Mouse (Mus musculus): ENCODE measurements at regions not wholly inside any gene's neighbourhood (a gene's known extent, or its start where the extent isn't known, plus 50 kb on each side); places are given as distances from the start of the nearest gene placed in this dataset.

- H3K4me2 ChIP-seq, result peak overlapping the region; percentile 32; the same call in 1 of the 2 replicates
- ATAC-seq (ENCODE audit: low FRiP score), result peak; percentile 74; the same call in 1 of the 2 replicates
- 0 out of 2 replicates have a peak overlapping the region, but pooled peaks have one; percentile 27 for H3K27ac ChIP-seq
- H3K4me3 ChIP-seq, result no peak overlapping the region
- 37% methylated on average over 9 of the region's 9 CpGs for WGBS
- H3K36me3 ChIP-seq, result no peaks in the 10 kb centered on the region
- H3K9me3 ChIP-seq, result no peaks in the 10 kb centered on the region
- no peak overlapping the region; the same call in 1 of the 2 replicates for H3K9ac ChIP-seq
- H3K27me3 ChIP-seq, result no peaks in the 10 kb centered on the region
- peaks cover 16% of the 10 kb centered on the region for H3K4me1 ChIP-seq (replicated peaks)
These were observed 66.0 kb upstream of the Fat4 start for GRCm38 (mm10) chr3:38820787-38821186.

DNA sequence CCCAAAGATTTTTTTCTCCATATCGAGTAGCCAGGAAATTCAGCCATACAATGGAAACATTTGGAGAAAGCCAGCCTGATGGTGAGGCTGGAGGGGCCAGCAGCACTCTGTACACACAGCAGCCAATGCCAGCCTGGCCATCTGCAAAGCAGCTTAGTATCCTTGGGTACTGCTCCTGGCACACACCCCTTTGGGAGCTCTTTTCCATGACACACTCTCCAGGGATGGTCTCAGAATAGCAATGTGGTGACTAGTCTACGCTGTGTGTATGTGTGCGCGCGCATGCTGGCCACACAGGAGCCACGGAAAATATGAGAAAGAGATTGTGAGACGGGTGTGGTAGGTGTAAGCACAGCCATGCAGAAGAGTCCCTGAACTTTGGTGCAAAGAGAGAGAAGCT, 66.4 kb upstream of the Fat4 start:
- Histone ChIP-seq H3K27ac (peak overlapping the region; percentile 27), H3K4me3 (no peak overlapping the region), H3K9ac (0 out of 2 replicates have a peak overlapping the region, but pooled peaks have one; percentile 35), H3K27me3 (no peaks in the 10 kb centered on the region), H3K36me3 (no peaks in the 10 kb centered on the region), H3K4me1 (replicated peaks) (peaks cover 16% of the 10 kb centered on the region), H3K9me3 (no peaks in the 10 kb centered on the region), H3K4me2 (no peak overlapping the region)
- peak; percentile 74 for ATAC-seq (ENCODE audit: low FRiP score)
- WGBS, result 88% methylated on average over 7 of the region's 7 CpGs

DNA sequence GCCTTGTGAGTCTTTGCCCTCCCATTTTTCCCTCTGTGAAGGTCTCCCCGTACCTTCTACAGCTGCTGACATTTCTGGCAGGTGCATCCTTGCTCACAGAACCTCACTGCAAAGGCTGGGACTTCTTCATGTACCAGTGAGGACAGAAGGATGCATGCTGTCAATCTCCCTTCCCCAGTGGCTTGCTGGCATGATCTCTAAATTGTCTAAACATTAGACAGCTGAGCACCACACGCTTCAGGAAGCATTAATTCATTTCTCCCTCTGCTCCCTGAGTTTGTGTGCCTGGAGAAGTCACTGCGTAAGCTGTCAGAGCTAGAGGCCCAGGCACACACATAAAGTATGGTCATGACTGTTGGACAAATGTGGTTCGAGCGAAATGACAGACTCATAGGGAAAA, 69.1 kb upstream of the Fat4 start:
- Histone ChIP-seq H3K9me3 (no peaks in the 10 kb centered on the region), H3K4me2 (no peak overlapping the region), H3K27me3 (no peaks in the 10 kb centered on the region), H3K9ac (no peak overlapping the region), H3K4me1 (replicated peaks) (peaks cover 19% of the 10 kb centered on the region), H3K27ac (0 out of 2 replicates have a peak overlapping the region, but pooled peaks have one; percentile 23), H3K4me3 (no peak overlapping the region), H3K36me3 (no peaks in the 10 kb centered on the region)
- ATAC-seq (ENCODE audit: low FRiP score), result 0 out of 2 replicates have a peak, but pooled peaks have one; percentile 44
- WGBS, result 71% methylated on average over 5 of the region's 5 CpGs

GRCm38 (mm10) chr3:38812457-38812856, 74.3 kb upstream of the Fat4 start:
- Histone ChIP-seq H3K27me3 (no peaks in the 10 kb centered on the region), H3K9me3 (no peaks in the 10 kb centered on the region), H3K4me1 (replicated peaks) (peaks cover 7% of the 10 kb centered on the region), H3K27ac (no peak overlapping the region), H3K9ac (no peak overlapping the region), H3K36me3 (no peaks in the 10 kb centered on the region), H3K4me2 (no peak overlapping the region), H3K4me3 (no peak overlapping the region)
- WGBS, result 39% methylated on average over 4 of the region's 4 CpGs
- ATAC-seq (ENCODE audit: low FRiP score), result no peak; the same call in 1 of the 2 replicates

DNA sequence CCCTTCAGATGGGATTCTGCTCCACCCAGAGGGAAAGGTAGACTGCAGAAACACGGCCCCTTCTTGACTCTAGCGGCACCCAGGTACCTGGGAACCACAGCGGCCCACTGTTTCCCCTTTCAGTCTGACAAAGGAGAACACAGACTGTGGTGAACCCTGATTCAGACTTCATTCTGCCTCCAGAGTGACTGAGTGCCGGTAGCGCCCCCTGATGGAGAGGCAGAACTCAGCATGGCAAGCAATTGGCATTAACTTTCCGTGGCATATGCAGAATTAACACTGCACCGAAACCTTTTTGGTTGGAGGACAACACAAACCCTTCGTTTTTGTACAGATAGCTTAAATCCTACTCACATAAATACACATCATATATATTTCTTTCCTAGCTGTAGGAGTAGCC, 75.1 kb upstream of the Fat4 start:
- H3K4me2 ChIP-seq, result no peak overlapping the region
- H3K27me3 ChIP-seq, result no peaks in the 10 kb centered on the region
- H3K9me3 ChIP-seq, result no peaks in the 10 kb centered on the region
- H3K27ac ChIP-seq, result no peak overlapping the region
- 88% methylated on average over 8 of the region's 8 CpGs for WGBS
- H3K4me3 ChIP-seq, result no peak overlapping the region
- H3K9ac ChIP-seq, result no peak overlapping the region
- peaks cover 8% of the 10 kb centered on the region; the same call in 1 of the 2 replicates for H3K4me1 ChIP-seq (replicated peaks)
- H3K36me3 ChIP-seq, result no peaks in the 10 kb centered on the region
- no peak for ATAC-seq (ENCODE audit: low FRiP score)

GRCm38 (mm10) chr3:38806469-38807055, 80.2 kb upstream of the Fat4 start:
- ATAC-seq (ENCODE audit: low FRiP score), result no peak
- H3K4me1 ChIP-seq (replicated peaks), result 0 out of 2 replicates have a peak, but pooled peaks cover 3% of the 10 kb centered on the region
- no peak overlapping the region for H3K9ac ChIP-seq
- WGBS, result 77% methylated on average over 1 of the region's 1 CpGs
- H3K9me3 ChIP-seq, result no peaks in the 10 kb centered on the region
- H3K4me2 ChIP-seq, result no peak overlapping the region
- H3K27me3 ChIP-seq, result no peaks in the 10 kb centered on the region
- no peaks in the 10 kb centered on the region for H3K36me3 ChIP-seq
- no peak overlapping the region for H3K4me3 ChIP-seq
- no peak overlapping the region for H3K27ac ChIP-seq

DNA sequence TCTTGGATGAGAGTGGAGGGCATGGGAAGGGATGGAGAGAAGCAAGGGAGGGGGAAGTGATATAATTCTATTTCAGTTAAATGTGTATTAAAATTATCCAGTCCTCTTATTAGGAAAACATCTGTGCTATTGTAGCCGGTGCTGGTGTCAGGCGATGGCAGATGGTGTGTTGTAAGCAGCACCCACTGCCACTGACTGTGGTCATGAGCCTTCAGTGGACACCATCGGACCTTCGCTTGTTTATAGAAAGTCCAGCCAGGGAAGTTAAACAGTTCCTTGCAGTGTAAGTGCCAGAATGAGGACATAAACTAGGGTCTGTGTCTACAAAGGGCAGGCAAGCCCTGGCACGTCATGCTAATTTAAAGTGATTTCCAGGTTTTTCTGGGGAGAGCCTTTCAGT, 80.7 kb upstream of the Fat4 start:
- Histone ChIP-seq H3K36me3 (no peaks in the 10 kb centered on the region), H3K4me3 (no peak overlapping the region), H3K4me1 (replicated peaks) (0 out of 2 replicates have a peak, but pooled peaks cover 3% of the 10 kb centered on the region), H3K9ac (no peak overlapping the region), H3K27ac (no peak overlapping the region), H3K9me3 (no peaks in the 10 kb centered on the region), H3K4me2 (no peak overlapping the region), H3K27me3 (no peaks in the 10 kb centered on the region)
- ATAC-seq (ENCODE audit: low FRiP score), result no peak
- 75% methylated on average over 5 of the region's 5 CpGs for WGBS

DNA sequence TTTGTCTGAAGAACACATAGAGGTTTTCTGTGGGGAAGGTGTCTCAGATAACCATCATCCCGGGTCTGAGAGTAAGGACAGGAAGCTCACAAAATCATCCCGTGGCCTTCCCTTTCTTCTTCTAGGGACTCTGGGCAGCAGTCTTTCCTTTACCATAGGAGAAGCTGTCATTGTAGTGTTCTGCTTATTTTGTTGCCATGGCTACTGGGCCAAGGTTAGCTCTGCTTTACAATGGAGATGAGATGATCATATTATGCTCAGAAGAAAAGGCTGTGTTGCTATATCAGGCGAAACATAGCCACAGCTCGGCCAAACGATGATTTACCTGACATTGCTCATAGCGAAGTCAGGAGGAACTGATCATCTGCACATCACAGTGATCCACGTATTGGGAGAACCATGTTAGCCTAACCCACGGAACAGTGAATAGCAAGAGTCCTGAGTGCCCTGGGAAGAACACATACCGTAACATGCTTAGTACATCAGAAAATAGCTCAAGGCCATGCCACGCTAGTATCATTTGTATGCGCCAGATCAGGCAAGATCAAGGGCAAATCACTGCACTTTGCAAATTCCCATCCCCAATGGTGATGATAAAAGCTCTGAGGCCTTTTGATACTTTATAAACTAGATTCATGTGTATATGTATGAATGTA, 91.0 kb upstream of the Fat4 start:
- Histone ChIP-seq H3K4me1 (replicated peaks) (peaks cover 23% of the 10 kb centered on the region), H3K27ac (0 out of 2 replicates have a peak overlapping the region, but pooled peaks have one; percentile 36), H3K36me3 (no peaks in the 10 kb centered on the region), H3K4me2 (no peak overlapping the region), H3K4me3 (no peak overlapping the region), H3K27me3 (no peaks in the 10 kb centered on the region), H3K9me3 (no peaks in the 10 kb centered on the region), H3K9ac (no peak overlapping the region)
- no peak for ATAC-seq (ENCODE audit: low FRiP score)
- WGBS, result 67% methylated on average over 11 of the region's 11 CpGs

DNA sequence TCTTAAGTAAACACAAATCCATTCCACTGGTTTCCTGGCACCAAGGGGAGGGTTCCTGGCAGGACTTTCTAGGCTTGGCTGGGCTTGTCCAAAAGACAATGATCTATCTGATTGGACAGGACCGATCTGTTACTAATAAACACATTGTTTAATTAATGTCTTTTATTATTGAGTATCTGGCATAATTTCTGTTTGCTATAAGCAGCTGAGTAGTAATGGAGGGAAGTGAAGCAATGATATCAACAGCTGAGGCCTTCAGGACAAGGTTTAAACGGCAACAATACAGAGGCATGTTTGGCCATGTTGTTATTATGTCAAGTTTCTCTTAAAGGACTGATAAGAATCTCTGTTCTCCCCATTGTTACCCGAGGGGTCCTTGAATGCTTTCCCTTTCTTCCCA, 93.5 kb upstream of the Fat4 start:
- no peak for ATAC-seq (ENCODE audit: low FRiP score)
- Histone ChIP-seq H3K4me2 (no peak overlapping the region), H3K4me1 (replicated peaks) (peaks cover 17% of the 10 kb centered on the region), H3K4me3 (no peak overlapping the region), H3K36me3 (no peaks in the 10 kb centered on the region), H3K9me3 (no peaks in the 10 kb centered on the region), H3K27me3 (no peaks in the 10 kb centered on the region), H3K27ac (no peak overlapping the region), H3K9ac (no peak overlapping the region)
- 93% methylated on average over 3 of the region's 3 CpGs for WGBS

- Histone ChIP-seq H3K4me3 (no peak overlapping the region), H3K9ac (no peak overlapping the region), H3K4me1 (replicated peaks) (peaks cover 3% of the 10 kb centered on the region; the same call in 1 of the 2 replicates), H3K36me3 (no peaks in the 10 kb centered on the region), H3K9me3 (no peaks in the 10 kb centered on the region), H3K27ac (peak overlapping the region; percentile 13; the same call in 1 of the 2 replicates), H3K27me3 (no peaks in the 10 kb centered on the region), H3K4me2 (no peak overlapping the region)
- peak; percentile 89 for ATAC-seq (ENCODE audit: low FRiP score)
- WGBS, result 11% methylated on average over 2 of the region's 2 CpGs
These were observed 98.0 kb upstream of the Fat4 start for GRCm38 (mm10) chr3:38788751-38789150.

DNA sequence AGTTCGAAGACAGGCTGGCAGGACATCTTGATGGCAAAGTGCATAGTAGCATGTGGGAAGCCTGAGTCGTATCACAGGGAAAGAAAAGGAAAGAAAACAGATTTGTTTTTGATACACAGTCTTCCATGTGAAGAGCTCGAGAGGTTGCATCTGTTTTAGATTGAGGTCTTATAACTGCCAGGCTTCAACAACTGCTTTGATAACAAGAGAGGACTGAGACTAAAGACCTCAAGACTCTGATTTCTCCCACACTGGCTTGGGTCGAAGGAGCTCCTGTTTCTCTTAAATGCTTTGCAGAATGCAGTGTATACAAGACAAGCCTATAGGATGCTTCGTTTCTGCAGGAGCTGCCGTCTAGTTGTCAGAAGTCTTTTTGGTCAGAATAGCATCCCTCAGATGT, 103.0 kb upstream of the Fat4 start:
- H3K27ac ChIP-seq, result no peak overlapping the region
- H3K4me1 ChIP-seq (replicated peaks), result peaks cover 7% of the 10 kb centered on the region; the same call in 1 of the 2 replicates
- no peak overlapping the region for H3K4me2 ChIP-seq
- no peak overlapping the region for H3K9ac ChIP-seq
- H3K4me3 ChIP-seq, result no peak overlapping the region
- H3K9me3 ChIP-seq, result no peaks in the 10 kb centered on the region
- H3K27me3 ChIP-seq, result no peaks in the 10 kb centered on the region
- 90% methylated on average over 6 of the region's 6 CpGs for WGBS
- ATAC-seq (ENCODE audit: low FRiP score), result no peak
- no peaks in the 10 kb centered on the region for H3K36me3 ChIP-seq

GRCm38 (mm10) chr3:38783051-38783450, 103.7 kb upstream of the Fat4 start:
- ATAC-seq (ENCODE audit: low FRiP score), result no peak
- Histone ChIP-seq H3K4me3 (no peak overlapping the region), H3K27me3 (no peaks in the 10 kb centered on the region), H3K4me2 (no peak overlapping the region), H3K9me3 (no peaks in the 10 kb centered on the region), H3K4me1 (replicated peaks) (0 out of 2 replicates have a peak, but pooled peaks cover 5% of the 10 kb centered on the region), H3K27ac (0 out of 2 replicates have a peak overlapping the region, but pooled peaks have one; percentile 15), H3K36me3 (no peaks in the 10 kb centered on the region), H3K9ac (no peak overlapping the region)
- 48% methylated on average over 3 of the region's 3 CpGs for WGBS

All from hindbrain, embryonic 13.5 days (tissue).